Mouse (Mus musculus): ENCODE measurements around the gene Kctd10. TPM values are rescaled to one million over a fixed set of nuclear protein-coding genes. Genes with fewer than 3 reads are reported as not detected.
A peak's percentile ranks its signal among the peaks of the same experiment; 100 is the strongest.

Gene Kctd10
- polyA plus RNA-seq, 1 experiment from 2014 or later, result 104 TPM

DNA sequence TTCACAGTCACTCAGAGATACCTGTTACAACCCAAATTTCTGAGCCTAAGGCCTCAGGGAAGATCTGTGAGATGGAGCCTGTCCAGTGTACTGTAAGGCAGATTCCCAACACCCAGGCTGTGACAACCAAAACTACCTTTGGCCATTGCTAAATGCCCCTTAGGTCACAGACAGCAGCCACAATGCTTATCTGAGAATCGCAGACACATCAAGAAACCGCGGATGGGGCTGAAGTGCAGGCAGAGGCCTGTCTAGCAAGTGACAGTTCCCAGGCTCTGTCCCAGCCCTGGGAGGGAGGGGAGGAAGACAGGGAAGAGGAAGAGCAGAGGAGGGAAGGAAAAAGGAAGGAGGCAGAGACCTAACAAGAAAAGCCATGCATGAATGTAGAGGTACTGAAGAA, 9.0 kb downstream of the Kctd10 start:
- peak overlapping the region; percentile 60 to 79 for H3K27ac ChIP-seq (replicated peaks in 1 of 2; ENCODE audit: control insufficient read depth in 1 of 2, insufficient read depth in 1 of 2, low read depth in 2 of 2, low read length in 2 of 2)
- peak overlapping the region; percentile 49 for H3K9ac ChIP-seq (ENCODE audit: low read length)
- ATAC-seq (ENCODE audit: insufficient number of reproducible peaks, insufficient read depth, low FRiP score, low read depth), result no peak
- peaks cover 91% of the 10 kb centered on the region for H3K36me3 ChIP-seq (ENCODE audit: control insufficient read depth, insufficient read depth, low read length)
- H3K9me3 ChIP-seq (ENCODE audit: control insufficient read depth, low read length), result no peaks in the 10 kb centered on the region
- peaks cover 52 to 55% of the 10 kb centered on the region in 2 experiments for H3K4me1 ChIP-seq (ENCODE audit: control insufficient read depth in 2 of 2, insufficient read depth in 2 of 2, low read length in 2 of 2)
- no peak overlapping the region for H3K4me3 ChIP-seq (ENCODE audit: control insufficient read depth in 1 of 2, insufficient read depth in 1 of 2, low read depth in 1 of 2, low read length in 2 of 2)
- H3K27me3 ChIP-seq (ENCODE audit: control insufficient read depth, insufficient read depth, low read length), result no peaks in the 10 kb centered on the region
- WGBS, result 8% methylated on average over 3 of the region's 3 CpGs
- peak overlapping the region; percentile 31; the same call in 1 of the 2 replicates for H3K4me2 ChIP-seq (ENCODE audit: low read length)

DNA sequence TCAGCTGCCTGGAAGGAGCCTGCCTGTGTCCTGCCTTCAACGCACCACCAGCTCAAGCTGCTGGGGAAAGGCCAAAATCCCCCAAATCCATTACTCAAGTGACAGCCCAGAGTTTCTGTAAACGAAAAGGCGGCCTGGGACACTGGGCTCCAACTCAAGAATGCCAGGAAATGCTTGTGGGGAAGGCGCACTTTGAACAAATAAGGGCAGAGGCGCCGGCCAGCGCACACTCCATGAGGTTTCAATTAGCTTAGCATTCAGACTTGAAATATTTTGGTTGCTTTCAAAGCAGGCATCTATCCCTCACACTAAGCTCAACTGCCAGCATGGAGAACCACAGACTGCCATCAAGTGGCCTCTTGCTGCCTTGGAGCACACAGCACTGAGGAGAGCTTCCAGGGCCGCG, 9.9 kb downstream of the Kctd10 start:
- Histone ChIP-seq H3K36me3 (ENCODE audit: control insufficient read depth, insufficient read depth, low read length) (peaks cover 91% of the 10 kb centered on the region), H3K4me1 (ENCODE audit: control insufficient read depth in 2 of 2, insufficient read depth in 2 of 2, low read length in 2 of 2) (peaks cover 48 to 50% of the 10 kb centered on the region in 2 experiments), H3K4me2 (ENCODE audit: low read length) (0 out of 2 replicates have a peak overlapping the region, but pooled peaks have one; percentile 31), H3K27ac (replicated peaks in 1 of 2; ENCODE audit: control insufficient read depth in 1 of 2, insufficient read depth in 1 of 2, low read depth in 2 of 2, low read length in 2 of 2) (peak overlapping the region; percentile 66 to 79), H3K27me3 (ENCODE audit: control insufficient read depth, insufficient read depth, low read length) (no peaks in the 10 kb centered on the region), H3K9me3 (ENCODE audit: control insufficient read depth, low read length) (no peaks in the 10 kb centered on the region), H3K4me3 (ENCODE audit: control insufficient read depth in 1 of 2, insufficient read depth in 1 of 2, low read depth in 1 of 2, low read length in 2 of 2) (no peak overlapping the region), H3K9ac (ENCODE audit: low read length) (peak overlapping the region; percentile 49; the same call in 1 of the 2 replicates)
- WGBS, result 55% methylated on average over 9 of the region's 9 CpGs
- ATAC-seq (ENCODE audit: insufficient number of reproducible peaks, insufficient read depth, low FRiP score, low read depth), result no peak

DNA sequence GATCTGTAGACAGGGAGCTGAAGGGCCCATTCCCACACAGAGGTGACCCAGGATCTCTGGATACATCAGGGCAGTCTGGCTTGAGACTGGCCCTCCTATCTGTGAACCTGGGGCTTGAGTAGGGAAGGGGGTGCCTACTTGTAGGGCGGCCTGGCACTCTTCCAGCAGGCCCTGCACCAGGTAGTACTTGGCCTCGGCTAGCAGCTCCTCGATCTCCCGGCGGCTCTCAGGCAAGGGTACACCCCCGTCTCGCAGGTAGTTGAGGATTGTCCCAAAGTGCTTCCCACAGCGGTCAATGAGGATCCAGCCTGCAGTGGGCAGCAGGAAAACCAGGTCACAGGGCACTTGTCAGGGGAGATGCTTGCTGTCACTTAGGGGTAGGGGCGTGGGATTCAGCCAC, 10.4 kb downstream of the Kctd10 start:
- H3K9ac ChIP-seq (ENCODE audit: low read length), result no peak overlapping the region
- WGBS, result 82% methylated on average over 9 of the region's 9 CpGs

DNA sequence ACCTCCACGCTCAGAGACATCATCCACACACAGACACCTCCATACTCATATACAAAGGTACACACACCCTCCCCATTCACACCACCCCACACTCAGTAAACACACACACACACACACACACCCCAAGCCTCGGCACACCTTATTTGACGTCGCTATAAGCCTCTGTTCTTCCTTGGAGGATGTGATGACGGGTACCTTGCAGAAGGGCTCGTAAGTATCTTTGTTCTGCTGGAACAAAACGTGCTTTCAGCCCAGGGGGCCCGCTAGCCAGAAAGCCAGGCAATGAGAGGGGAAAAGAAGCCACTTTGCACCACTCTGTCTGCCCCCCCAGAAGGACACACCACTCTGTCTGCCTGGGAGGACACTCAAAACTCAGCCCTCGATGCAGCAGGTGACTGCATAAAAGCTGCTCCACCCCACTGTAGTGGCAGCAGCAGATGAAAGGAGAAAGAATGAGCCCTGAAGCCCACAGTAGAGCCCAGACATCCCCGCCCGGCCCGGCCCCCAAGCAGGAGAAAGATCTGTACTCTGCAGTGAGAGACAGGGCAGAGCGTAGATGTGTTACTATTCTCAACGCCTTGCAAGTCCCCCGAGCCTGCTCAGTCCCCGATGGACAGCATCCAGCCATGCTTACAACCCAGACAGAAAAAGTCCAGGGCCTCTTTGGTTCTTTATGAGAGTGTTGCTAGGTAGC, 11.4 kb downstream of the Kctd10 start:
- Histone ChIP-seq H3K9ac (ENCODE audit: low read length) (no peak overlapping the region), H3K9me3 (ENCODE audit: control insufficient read depth, low read length) (no peaks in the 10 kb centered on the region), H3K27ac (replicated peaks in 1 of 2; ENCODE audit: control insufficient read depth in 1 of 2, insufficient read depth in 1 of 2, low read depth in 2 of 2, low read length in 2 of 2) (no peak overlapping the region), H3K4me3 (ENCODE audit: control insufficient read depth in 1 of 2, insufficient read depth in 1 of 2, low read depth in 1 of 2, low read length in 2 of 2) (no peak overlapping the region), H3K4me1 (ENCODE audit: control insufficient read depth in 2 of 2, insufficient read depth in 2 of 2, low read length in 2 of 2) (peaks cover 37 to 40% of the 10 kb centered on the region in 2 experiments), H3K27me3 (ENCODE audit: control insufficient read depth, insufficient read depth, low read length) (no peaks in the 10 kb centered on the region), H3K36me3 (ENCODE audit: control insufficient read depth, insufficient read depth, low read length) (peaks cover 92% of the 10 kb centered on the region), H3K4me2 (ENCODE audit: low read length) (no peak overlapping the region)
- 75% methylated on average over 16 of the region's 16 CpGs for WGBS
- no peak for ATAC-seq (ENCODE audit: insufficient number of reproducible peaks, insufficient read depth, low FRiP score, low read depth)

More for the DNA sequence above, 10.4 kb downstream of the Kctd10 start:
- H3K27me3 ChIP-seq (ENCODE audit: control insufficient read depth, insufficient read depth, low read length), result no peaks in the 10 kb centered on the region
- H3K36me3 ChIP-seq (ENCODE audit: control insufficient read depth, insufficient read depth, low read length), result peaks cover 92% of the 10 kb centered on the region
- peaks cover 45 to 48% of the 10 kb centered on the region in 2 experiments for H3K4me1 ChIP-seq (ENCODE audit: control insufficient read depth in 2 of 2, insufficient read depth in 2 of 2, low read length in 2 of 2)
- peak overlapping the region; percentile 66 to 79 for H3K27ac ChIP-seq (replicated peaks in 1 of 2; ENCODE audit: control insufficient read depth in 1 of 2, insufficient read depth in 1 of 2, low read depth in 2 of 2, low read length in 2 of 2)
- ATAC-seq (ENCODE audit: insufficient number of reproducible peaks, insufficient read depth, low FRiP score, low read depth), result no peak
- H3K4me3 ChIP-seq (ENCODE audit: control insufficient read depth in 1 of 2, insufficient read depth in 1 of 2, low read depth in 1 of 2, low read length in 2 of 2), result no peak overlapping the region
- no peak overlapping the region for H3K4me2 ChIP-seq (ENCODE audit: low read length)
- H3K9me3 ChIP-seq (ENCODE audit: control insufficient read depth, low read length), result no peaks in the 10 kb centered on the region

DNA sequence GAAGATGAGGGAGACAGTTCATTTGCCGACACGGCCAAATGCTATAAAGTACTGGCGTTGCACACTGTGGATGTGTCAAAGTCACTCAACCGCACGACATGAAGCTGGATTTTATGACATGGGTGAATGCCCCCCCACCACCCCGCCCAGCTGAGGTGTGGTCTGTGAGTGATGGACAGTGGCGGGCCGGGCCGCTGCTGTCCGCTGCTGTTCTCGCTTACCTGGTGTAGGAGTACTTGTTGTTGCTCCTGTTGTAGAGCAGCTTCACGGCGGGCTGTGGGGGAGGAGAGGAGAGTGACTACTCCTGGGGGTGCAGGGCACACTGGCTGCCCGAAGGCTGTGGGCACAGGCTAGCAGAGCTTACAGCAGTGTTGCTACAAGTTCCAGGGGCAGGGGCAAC, 12.2 kb downstream of the Kctd10 start:
- Histone ChIP-seq H3K4me1 (ENCODE audit: control insufficient read depth in 2 of 2, insufficient read depth in 2 of 2, low read length in 2 of 2) (peaks cover 32 to 33% of the 10 kb centered on the region in 2 experiments), H3K9me3 (ENCODE audit: control insufficient read depth, low read length) (no peaks in the 10 kb centered on the region), H3K27me3 (ENCODE audit: control insufficient read depth, insufficient read depth, low read length) (no peaks in the 10 kb centered on the region), H3K9ac (ENCODE audit: low read length) (no peak overlapping the region), H3K27ac (replicated peaks in 1 of 2; ENCODE audit: control insufficient read depth in 1 of 2, insufficient read depth in 1 of 2, low read depth in 2 of 2, low read length in 2 of 2) (no peak overlapping the region), H3K36me3 (ENCODE audit: control insufficient read depth, insufficient read depth, low read length) (peaks cover 92% of the 10 kb centered on the region), H3K4me3 (ENCODE audit: control insufficient read depth in 1 of 2, insufficient read depth in 1 of 2, low read depth in 1 of 2, low read length in 2 of 2) (no peak overlapping the region), H3K4me2 (ENCODE audit: low read length) (no peak overlapping the region)
- ATAC-seq (ENCODE audit: insufficient number of reproducible peaks, insufficient read depth, low FRiP score, low read depth), result no peak
- WGBS, result 90% methylated on average over 14 of the region's 14 CpGs

DNA sequence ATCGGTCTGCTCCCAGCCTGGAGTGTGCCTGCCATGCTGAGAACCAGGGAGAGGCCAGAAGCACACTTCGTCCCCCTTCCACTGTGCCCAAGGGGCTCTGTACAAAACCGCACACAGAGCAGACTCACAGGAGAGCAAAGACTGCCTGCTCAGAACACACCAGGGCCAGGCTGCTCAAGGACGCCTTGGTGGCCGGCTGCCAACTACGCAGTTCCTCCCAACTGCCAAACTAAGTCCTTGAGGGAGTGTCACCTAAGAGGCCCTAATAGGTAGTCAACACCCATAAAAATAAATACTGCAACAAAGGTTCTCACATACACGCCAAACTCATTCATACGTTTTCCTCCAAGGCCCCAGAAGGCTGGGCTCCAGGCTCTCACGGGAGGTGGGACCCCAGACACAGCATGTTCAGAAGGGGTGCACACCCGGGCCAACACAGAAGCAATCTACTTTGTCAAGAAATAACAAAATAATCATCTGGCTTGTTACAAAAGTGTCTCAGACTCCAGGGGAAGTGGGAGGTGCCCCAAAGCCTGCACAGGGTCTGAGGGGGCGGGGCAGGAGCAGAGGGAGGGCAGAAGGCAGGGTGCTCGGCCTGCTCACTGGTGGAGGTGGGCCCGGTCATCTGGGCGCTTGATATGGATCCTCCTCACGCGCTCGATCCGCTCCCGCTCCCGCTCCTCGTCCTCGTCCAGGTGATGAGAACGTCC, 15.1 kb downstream of the Kctd10 start:
- 78% methylated on average over 23 of the region's 23 CpGs for WGBS
- Histone ChIP-seq H3K4me3 (ENCODE audit: control insufficient read depth in 1 of 2, insufficient read depth in 1 of 2, low read depth in 1 of 2, low read length in 2 of 2) (no peak overlapping the region), H3K9me3 (ENCODE audit: control insufficient read depth, low read length) (no peaks in the 10 kb centered on the region), H3K4me1 (ENCODE audit: control insufficient read depth in 2 of 2, insufficient read depth in 2 of 2, low read length in 2 of 2) (peaks cover 6% of the 10 kb centered on the region in 2 experiments), H3K9ac (ENCODE audit: low read length) (no peak overlapping the region), H3K36me3 (ENCODE audit: control insufficient read depth, insufficient read depth, low read length) (peaks cover 94% of the 10 kb centered on the region), H3K27me3 (ENCODE audit: control insufficient read depth, insufficient read depth, low read length) (no peaks in the 10 kb centered on the region), H3K4me2 (ENCODE audit: low read length) (no peak overlapping the region), H3K27ac (replicated peaks in 1 of 2; ENCODE audit: control insufficient read depth in 1 of 2, insufficient read depth in 1 of 2, low read depth in 2 of 2, low read length in 2 of 2) (no peak overlapping the region)
- no peak for ATAC-seq (ENCODE audit: insufficient number of reproducible peaks, insufficient read depth, low FRiP score, low read depth)

DNA sequence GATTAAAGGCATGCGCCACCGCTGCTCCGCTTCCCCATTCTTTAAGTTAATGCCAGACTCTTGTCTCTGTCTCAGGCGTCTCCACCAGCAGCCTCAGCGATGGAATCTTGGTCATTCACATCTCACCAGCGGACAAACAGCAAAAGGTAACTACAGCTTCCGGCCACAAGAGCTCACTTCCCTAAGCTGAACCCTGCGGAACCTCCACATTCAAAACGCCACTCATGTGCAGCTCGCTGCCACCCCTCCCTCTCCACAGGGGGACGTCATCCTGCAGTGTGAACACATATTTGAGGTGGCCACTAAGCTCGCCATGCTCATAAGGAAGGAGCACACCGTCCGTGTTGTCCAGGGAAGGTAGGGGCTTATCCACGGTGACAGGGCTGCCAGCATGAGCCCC, 19.3 kb downstream of the Kctd10 start:
- Histone ChIP-seq H3K27ac (replicated peaks in 1 of 2; ENCODE audit: control insufficient read depth in 1 of 2, insufficient read depth in 1 of 2, low read depth in 2 of 2, low read length in 2 of 2) (no peak overlapping the region), H3K9ac (ENCODE audit: low read length) (no peak overlapping the region), H3K9me3 (ENCODE audit: control insufficient read depth, low read length) (no peaks in the 10 kb centered on the region), H3K4me3 (ENCODE audit: control insufficient read depth in 1 of 2, insufficient read depth in 1 of 2, low read depth in 1 of 2, low read length in 2 of 2) (no peak overlapping the region), H3K4me2 (ENCODE audit: low read length) (no peak overlapping the region), H3K36me3 (ENCODE audit: control insufficient read depth, insufficient read depth, low read length) (peaks cover 66% of the 10 kb centered on the region), H3K27me3 (ENCODE audit: control insufficient read depth, insufficient read depth, low read length) (no peaks in the 10 kb centered on the region), H3K4me1 (ENCODE audit: control insufficient read depth in 2 of 2, insufficient read depth in 2 of 2, low read length in 2 of 2) (peaks cover 6% of the 10 kb centered on the region in 2 experiments; a peak in 3 of 4 replicates)
- ATAC-seq (ENCODE audit: insufficient number of reproducible peaks, insufficient read depth, low FRiP score, low read depth), result no peak
- WGBS, result 84% methylated on average over 15 of the region's 15 CpGs

Measured in heart, embryonic 14.5 days (tissue).